Comparison of ENCODE assay signal across 7 mouse cellular contexts in the genomic region with DNA sequence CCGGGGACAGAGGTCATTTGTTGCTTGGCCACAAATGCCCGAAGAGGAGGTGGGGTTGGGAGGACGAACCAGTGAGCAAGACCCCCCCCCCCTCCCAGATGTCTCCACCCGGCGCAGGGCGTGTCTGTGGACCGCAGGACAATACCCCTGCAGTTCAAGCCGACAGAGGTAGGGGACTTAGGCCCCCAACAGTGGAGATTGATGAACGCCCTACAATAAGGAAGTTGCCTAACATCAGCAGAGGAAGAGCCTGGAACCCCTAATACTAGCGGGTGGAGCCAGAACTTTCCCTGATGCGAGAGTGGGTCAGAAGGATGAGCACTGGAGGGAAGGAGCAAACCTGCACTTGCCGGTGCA. TPM values are rescaled to one million over a fixed set of nuclear protein-coding genes. Genes with fewer than 3 reads are reported as not detected.
DNase-seq lines count a peak whose midpoint lies in the region; ATAC-seq and TF ChIP-seq lines count a peak whose summit lies in the region.

No protein-coding gene starts in this region.

- no peak overlapping the region for H3K9ac ChIP-seq in lung, postnatal 0 days (replicated peaks; ENCODE audit: low read depth)
- peak overlapping the region; percentile 51 for H3K9ac ChIP-seq in forebrain, embryonic 15.5 days (replicated peaks)
- H3K9ac ChIP-seq in liver, embryonic 16.5 days (ENCODE audit: low read depth, low read length), result no peak overlapping the region

- no peaks in the 10 kb centered on the region for H3K9me3 ChIP-seq in lung, postnatal 0 days (ENCODE audit: low read length)
- H3K9me3 ChIP-seq in forebrain, embryonic 15.5 days, result no peaks in the 10 kb centered on the region
- H3K9me3 ChIP-seq in liver, embryonic 16.5 days (replicated peaks; ENCODE audit: control insufficient read depth, low read length), result no peaks in the 10 kb centered on the region

- peak overlapping the region; percentile 43 for H3K4me3 ChIP-seq in lung, postnatal 0 days (ENCODE audit: low read depth, low read length)
- peak overlapping the region; percentile 57 for H3K4me3 ChIP-seq in forebrain, embryonic 15.5 days
- H3K4me3 ChIP-seq in liver, embryonic 16.5 days (ENCODE audit: low read depth, low read length), result peak overlapping the region; percentile 49
- no peak overlapping the region for H3K4me3 ChIP-seq in thymus, adult 2 months (ENCODE audit: control insufficient read depth, insufficient read depth, low read length)

- no peak overlapping the region for H3K27ac ChIP-seq in lung, postnatal 0 days (ENCODE audit: low read length)
- no peak overlapping the region for H3K27ac ChIP-seq in forebrain, embryonic 15.5 days (replicated peaks)
- H3K27ac ChIP-seq in liver, embryonic 16.5 days (ENCODE audit: low read length), result no peak overlapping the region
- no peak overlapping the region for H3K27ac ChIP-seq in thymus, adult 2 months (ENCODE audit: control insufficient read depth, insufficient read depth, low read length)

- peak; percentile 48 for ATAC-seq in lung, postnatal 0 days
- ATAC-seq in forebrain, embryonic 15.5 days (replicated peaks), result peak; percentile 30
- ATAC-seq in liver, embryonic 16.5 days (ENCODE audit: low read depth), result no peak

- no peak for TF ChIP-seq CTCF in lung, postnatal 0 days (IDR thresholded peaks at IDR 0.05)
- no peak for TF ChIP-seq CTCF in thymus, adult 2 months (IDR thresholded peaks at IDR 0.05; ENCODE audit: borderline replicate concordance, control insufficient read depth, extremely low read depth, insufficient read depth, low read length, poor library complexity)

- H3K4me2 ChIP-seq in lung, postnatal 0 days (replicated peaks; ENCODE audit: low read depth, low read length), result peak overlapping the region; percentile 87
- H3K4me2 ChIP-seq in forebrain, embryonic 15.5 days (replicated peaks), result peak overlapping the region; percentile 99
- peak overlapping the region; percentile 59 for H3K4me2 ChIP-seq in liver, embryonic 16.5 days (ENCODE audit: low read depth, low read length)

- no peak for DNase-seq in lung, postnatal 0 days (ENCODE audit: low spot score)
- no peak for DNase-seq in lung, adult 18-20 months
- DNase-seq in urinary bladder, adult 18-20 months (ENCODE audit: low spot score in 2 of 2), result no peak
- no peak for DNase-seq in urinary bladder, adult 2 months (ENCODE audit: low spot score)
- no peak for DNase-seq in thymus, adult 2 months

- H3K4me1 ChIP-seq in lung, postnatal 0 days (ENCODE audit: insufficient read depth, low read depth, low read length), result no peaks in the 10 kb centered on the region
- peaks cover 13% of the 10 kb centered on the region for H3K4me1 ChIP-seq in forebrain, embryonic 15.5 days
- no peaks in the 10 kb centered on the region for H3K4me1 ChIP-seq in liver, embryonic 16.5 days (ENCODE audit: control insufficient read depth, low read depth, low read length)
- no peaks in the 10 kb centered on the region; the same call in 1 of the 2 replicates for H3K4me1 ChIP-seq in thymus, adult 2 months (replicated peaks; ENCODE audit: control insufficient read depth, insufficient read depth, low read length)

- TF ChIP-seq POLR2A in thymus, adult 2 months (IDR thresholded peaks at IDR 0.05; ENCODE audit: control insufficient read depth, extremely low read depth, insufficient read depth, low read length, poor library complexity), result no peak

- H3K27me3 ChIP-seq in lung, postnatal 0 days (replicated peaks; ENCODE audit: insufficient read depth, low read length), result 0 out of 2 replicates have a peak, but pooled peaks cover 4% of the 10 kb centered on the region
- peaks cover 21% of the 10 kb centered on the region for H3K27me3 ChIP-seq in forebrain, embryonic 15.5 days
- peaks cover 20% of the 10 kb centered on the region for H3K27me3 ChIP-seq in liver, embryonic 16.5 days (ENCODE audit: control insufficient read depth, insufficient read depth, low read depth, low read length)
- H3K27me3 ChIP-seq in thymus, adult 2 months (ENCODE audit: control insufficient read depth, insufficient read depth, low read length), result peaks cover 12% of the 10 kb centered on the region; the same call in 1 of the 2 replicates

- H3K36me3 ChIP-seq in lung, postnatal 0 days (ENCODE audit: insufficient read depth, low read length), result no peaks in the 10 kb centered on the region
- no peaks in the 10 kb centered on the region for H3K36me3 ChIP-seq in forebrain, embryonic 15.5 days
- H3K36me3 ChIP-seq in liver, embryonic 16.5 days (ENCODE audit: control insufficient read depth, insufficient read depth), result no peaks in the 10 kb centered on the region
- H3K36me3 ChIP-seq in thymus, adult 2 months (ENCODE audit: control insufficient read depth, insufficient read depth, low read length), result no peaks in the 10 kb centered on the region

- no peak for TF ChIP-seq EP300 in lung, postnatal 0 days (IDR thresholded peaks at IDR 0.05)

- WGBS in lung, postnatal 0 days, result 0% methylated on average over 12 of the region's 12 CpGs
- WGBS in forebrain, embryonic 15.5 days, result 1% methylated on average over 12 of the region's 12 CpGs
- WGBS in liver, embryonic 16.5 days (ENCODE audit: insufficient replicate concordance), result 2% methylated on average over 12 of the region's 12 CpGs
- WGBS in thymus, adult 2 months, result 4% methylated on average over 12 of the region's 12 CpGs

RNA-seq across cellular contexts. Expression of gene Greb1, which starts 0.3 kb away (rescaled TPM):
- 0.46 and 1.1 TPM in 2 replicates for polyA plus RNA-seq in lung, postnatal 0 days (2015; fragmentation: Nextera tagmentation; extraction: Ambion mirVana)
- polyA plus RNA-seq in forebrain, embryonic 15.5 days (2015; fragmentation: Nextera tagmentation; extraction: Ambion mirVana), result 0.31 and 0.43 TPM in 2 replicates
- 0.56 and 0.92 TPM in 2 replicates for polyA plus RNA-seq in liver, embryonic 16.5 days (2015; fragmentation: Nextera tagmentation; extraction: Ambion mirVana)
- polyA plus RNA-seq in urinary bladder, adult 2 months (2012; rRNA removed), result 0.29 and 0.35 TPM in 2 replicates
- 1.2 and 10.6 TPM in 2 replicates for polyA plus RNA-seq in thymus, adult 2 months (2012; rRNA removed)

RNA-seq across cellular contexts. Expression of gene E2f6, which starts 9.8 kb away (rescaled TPM):
- polyA plus RNA-seq in lung, postnatal 0 days (2015; fragmentation: Nextera tagmentation; extraction: Ambion mirVana), result 11.1 and 14.2 TPM in 2 replicates
- polyA plus RNA-seq in forebrain, embryonic 15.5 days (2015; fragmentation: Nextera tagmentation; extraction: Ambion mirVana), result 31.1 and 33.2 TPM in 2 replicates
- 12.3 and 13.8 TPM in 2 replicates for polyA plus RNA-seq in liver, embryonic 16.5 days (2015; fragmentation: Nextera tagmentation; extraction: Ambion mirVana)
- polyA plus RNA-seq in urinary bladder, adult 2 months (2012; rRNA removed), result 26.5 and 27.9 TPM in 2 replicates
- polyA plus RNA-seq in thymus, adult 2 months (2012; rRNA removed), result 18.8 and 19.9 TPM in 2 replicates
